Mouse (Mus musculus) MEL (cell line): ENCODE data around the gene Hacd4. TPM values are rescaled to one million over a fixed set of nuclear protein-coding genes. Genes with fewer than 3 reads are reported as not detected.
"Not testable (repeated sequence)": the region's sequence is repeated elsewhere in the genome, so short reads cannot be mapped to it uniquely, and the experiment has no call there.

Experiments
- DNase-seq: peaks from one replicate; pipeline ENCODE4 v3.0.0; 2011; ENCODE audit warnings: low read depth, low spot score
- H3K27ac ChIP-seq: 2 replicates; pipeline ENCODE4 v1.5.1; 2012; ENCODE audit warnings: low read depth, mild to moderate bottlenecking, control low read depth, low read length, moderate library complexity; ENCODE audit not compliant: control insufficient read depth
- H3K27me3 ChIP-seq, 2 experiments: fragments of 150-350 bp in 1 of 2; sonication (generic) in 1 of 2; 2 replicates each; pipeline ENCODE4 v1.6.1; 2012; ENCODE audit warnings: low read length in 2 of 2, mild to moderate bottlenecking in 2 of 2, improper control_type of control experiment in 1 of 2, moderate library complexity in 1 of 2; ENCODE audit not compliant: insufficient read depth in 2 of 2, control insufficient read depth in 1 of 2
- H3K36me3 ChIP-seq, 2 experiments: 2 replicates each; pipeline ENCODE4 v1.6.1; 2012 to 2014; ENCODE audit warnings: low read length in 2 of 2, improper control_type of control experiment in 1 of 2, inconsistent platforms in 1 of 2, mild to moderate bottlenecking in 1 of 2; ENCODE audit not compliant: insufficient read depth in 2 of 2, control insufficient read depth in 1 of 2
- H3K4me1 ChIP-seq, 2 experiments: fragments of 150-350 bp in 1 of 2; sonication (generic) in 1 of 2; 2 replicates each; pipeline ENCODE4 v1.6.1; 2012; ENCODE audit warnings: low read length in 2 of 2, improper control_type of control experiment in 1 of 2, mild to moderate bottlenecking in 1 of 2; ENCODE audit not compliant: insufficient read depth in 2 of 2, control insufficient read depth in 1 of 2
- H3K4me3 ChIP-seq, 2 experiments: fragments of 150-350 bp in 1 of 2; sonication (generic) in 1 of 2; 2 replicates each; pipeline ENCODE4 v1.5.1; 2012; ENCODE audit warnings: low read depth in 2 of 2, low read length in 2 of 2, mild to moderate bottlenecking in 2 of 2, moderate library complexity in 2 of 2, control low read depth in 1 of 2, improper control_type of control experiment in 1 of 2; ENCODE audit not compliant: control insufficient read depth in 1 of 2, insufficient read depth in 1 of 2
- H3K79me2 ChIP-seq: 2 replicates; pipeline ENCODE4 v1.6.1; 2012; ENCODE audit warnings: mild to moderate bottlenecking, low read length, moderate library complexity; ENCODE audit not compliant: control insufficient read depth, poor library complexity, insufficient read depth
- H3K9ac ChIP-seq: 2 replicates; pipeline ENCODE4 v1.6.1; 2012; ENCODE audit warnings: low read depth, mild to moderate bottlenecking, control low read depth, low read length, moderate library complexity; ENCODE audit not compliant: control insufficient read depth, poor library complexity, severe bottlenecking
- H3K9me3 ChIP-seq: fragments of 150-350 bp; sonication (generic); replicated peaks from 2 replicates; pipeline ENCODE4 v1.6.1; 2012; ENCODE audit warnings: mild to moderate bottlenecking, low read length, improper control_type of control experiment, moderate library complexity; ENCODE audit not compliant: insufficient read depth
- CHD2 ChIP-seq: IDR thresholded peaks from 2 replicates; pipeline ENCODE4 v1.6.1; 2011; ENCODE audit warnings: low read length, improper control_type of control experiment
- CTCF ChIP-seq, 3 experiments: IDR thresholded peaks in 2 of 3; conservative IDR thresholded peaks in 1 of 3; 2 replicates each; pipeline ENCODE4 v1.5.1; 2011 to 2012; ENCODE audit warnings: low read length in 3 of 3, low read depth in 2 of 3, mild to moderate bottlenecking in 2 of 3, improper control_type of control experiment in 1 of 3, inconsistent platforms in 1 of 3, mixed read lengths in 1 of 3, moderate library complexity in 1 of 3; ENCODE audit not compliant: control insufficient read depth in 1 of 3, insufficient read depth in 1 of 3, poor library complexity in 1 of 3, severe bottlenecking in 1 of 3
- ELF1 ChIP-seq: IDR thresholded peaks from 2 replicates; pipeline ENCODE4 v1.6.1; 2014; ENCODE audit warnings: low read depth, mild to moderate bottlenecking, inconsistent platforms, low read length, improper control_type of control experiment, moderate library complexity
- EP300 ChIP-seq, 2 experiments: IDR thresholded peaks; 2 replicates each; pipeline ENCODE4 v1.6.1; 2011; ENCODE audit warnings: improper control_type of control experiment in 2 of 2, low read length in 2 of 2, low read depth in 1 of 2, mild to moderate bottlenecking in 1 of 2
- ETS1 ChIP-seq: IDR thresholded peaks from 2 replicates; pipeline ENCODE4 v1.6.1; 2012; ENCODE audit warnings: low read depth, mild to moderate bottlenecking, inconsistent platforms, low read length, improper control_type of control experiment, moderate library complexity
- JUND ChIP-seq: IDR thresholded peaks from 2 replicates; pipeline ENCODE4 v1.6.1; 2011; ENCODE audit warnings: low read depth, mild to moderate bottlenecking, improper control_type of control experiment, low read length
- MAX ChIP-seq: IDR thresholded peaks from 2 replicates; pipeline ENCODE4 v1.6.1; 2011; ENCODE audit warnings: low read length, improper control_type of control experiment
- MXI1 ChIP-seq: IDR thresholded peaks from 2 replicates; pipeline ENCODE4 v1.6.1; 2011; ENCODE audit warnings: mild to moderate bottlenecking, low read depth, low read length, improper control_type of control experiment
- MYB ChIP-seq: IDR thresholded peaks from 2 replicates; pipeline ENCODE4 v1.6.1; 2011; ENCODE audit warnings: mild to moderate bottlenecking, low read depth, low read length, improper control_type of control experiment
- MYC ChIP-seq: IDR thresholded peaks from 2 replicates; pipeline ENCODE4 v1.6.1; 2011; ENCODE audit warnings: low read depth, mild to moderate bottlenecking, low read length, improper control_type of control experiment, moderate library complexity
- NELFE ChIP-seq: IDR thresholded peaks from 2 replicates; pipeline ENCODE4 v1.6.1; 2011; ENCODE audit warnings: low read depth, low read length, improper control_type of control experiment
- POLR2AphosphoS2 ChIP-seq: IDR thresholded peaks from 2 replicates; pipeline ENCODE4 v1.6.1; 2011; ENCODE audit warnings: low read length, improper control_type of control experiment
- POLR2AphosphoS5 ChIP-seq: IDR thresholded peaks from 2 replicates; pipeline ENCODE4 v1.6.1; 2012; ENCODE audit warnings: low read depth, borderline replicate concordance, mild to moderate bottlenecking, inconsistent platforms, low read length, moderate library complexity, mixed read lengths
- RCOR1 ChIP-seq: IDR thresholded peaks from 2 replicates; pipeline ENCODE4 v1.6.1; 2012; ENCODE audit warnings: low read depth, mild to moderate bottlenecking, inconsistent platforms, low read length, improper control_type of control experiment
- SMC3 ChIP-seq: IDR thresholded peaks from 2 replicates; pipeline ENCODE4 v1.6.1; 2011; ENCODE audit warnings: low read depth, low read length, improper control_type of control experiment
- TAL1 ChIP-seq: IDR thresholded peaks from 2 replicates; pipeline ENCODE4 v1.6.1; 2012; ENCODE audit warnings: mild to moderate bottlenecking, inconsistent platforms, low read length, moderate library complexity, mixed read lengths
- TCF12 ChIP-seq: IDR thresholded peaks from 2 replicates; pipeline ENCODE4 v1.6.1; 2014; ENCODE audit warnings: low read depth, mild to moderate bottlenecking, inconsistent platforms, low read length, improper control_type of control experiment, moderate library complexity
- USF1 ChIP-seq: IDR thresholded peaks from 2 replicates; pipeline ENCODE4 v1.6.1; 2014; ENCODE audit warnings: low read depth, mild to moderate bottlenecking, inconsistent platforms, low read length, improper control_type of control experiment, moderate library complexity
- ZC3H11A ChIP-seq: IDR thresholded peaks from 2 replicates; pipeline ENCODE4 v1.6.1; 2012; ENCODE audit warnings: low read depth, mild to moderate bottlenecking, inconsistent platforms, low read length, improper control_type of control experiment
- ZKSCAN1 ChIP-seq: IDR thresholded peaks from 2 replicates; pipeline ENCODE4 v1.6.1; 2012; ENCODE audit warnings: low read depth, mild to moderate bottlenecking, inconsistent platforms, low read length, improper control_type of control experiment, moderate library complexity
- ZNF384 ChIP-seq: IDR thresholded peaks from 2 replicates; pipeline ENCODE4 v1.6.1; 2012; ENCODE audit warnings: low read depth, mild to moderate bottlenecking, inconsistent platforms, low read length, improper control_type of control experiment
- polyA plus RNA-seq, 2 experiments: library from polyadenylated mRNA; stranded (reverse) in 1 of 2; unstranded in 1 of 2; fragments of >175 nt in 1 of 2; fragments of >200 nt in 1 of 2; gene quantifications; 2 replicates each; pipeline versions ENCODE4 v1.2.1 to v1.2.4; 2012; ENCODE audit warnings: low replicate concordance in 2 of 2, low read depth in 1 of 2; ENCODE audit not compliant: insufficient read length in 2 of 2, insufficient read depth in 1 of 2, missing spikeins in 1 of 2
- total RNA-seq: library from RNA; depleted of rRNA; stranded (reverse); fragments of 300-350 nt; gene quantifications from 2 replicates; pipeline ENCODE4 v1.2.3, GENCODE M21; 2012

The Hacd4 gene
- total and polyA plus RNA-seq, 3 experiments, result 0.19 to 0.64 TPM; not detected in 1

DNA sequence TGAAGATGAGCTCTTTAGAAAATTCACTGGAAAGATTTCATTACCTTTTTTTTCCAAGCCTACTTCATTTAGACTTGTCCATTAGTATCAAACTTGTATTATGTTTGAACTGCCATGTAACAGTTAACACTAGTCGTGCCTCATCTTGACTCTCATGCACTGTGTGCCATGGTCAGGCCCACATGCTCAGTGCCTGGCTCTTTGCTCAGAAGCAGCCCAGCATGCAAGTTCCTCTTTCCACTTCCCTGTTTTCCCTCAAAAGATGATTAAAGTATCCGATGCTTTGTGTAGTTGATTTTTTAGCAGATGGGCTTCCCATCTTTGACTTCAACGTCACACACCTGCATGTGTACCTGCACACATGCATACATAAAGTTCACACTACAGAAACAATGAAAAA, 43.0 kb downstream of the Hacd4 start:
- Histone ChIP-seq H3K9ac (no peak overlapping the region), H3K27me3 (no peaks in the 10 kb centered on the region), H3K27ac (no peak overlapping the region), H3K9me3 (no peaks in the 10 kb centered on the region), H3K4me1 (peaks cover 2 to 3% of the 10 kb centered on the region in 2 experiments; a peak in 2 of 4 replicates), H3K4me3 (no peak overlapping the region), H3K36me3 (peaks cover 0 to 6% of the 10 kb centered on the region in 2 experiments; a peak in 2 of 4 replicates), H3K79me2 (no peaks in the 10 kb centered on the region)
- peak; percentile 82 for DNase-seq
- TF ChIP-seq ETS1 (0 out of 2 replicates have a peak, but pooled peaks have one; percentile 12), RCOR1 (peak; percentile 44; the same call in 1 of the 2 replicates), NELFE (no peak), MYB (no peak), POLR2AphosphoS5 (no peak), CTCF (IDR thresholded peaks at IDR 0.05 in 2 of 3, conservative IDR thresholded peaks at IDR 0.05 in 1 of 3; ENCODE audit: control insufficient read depth in 1 of 3, insufficient read depth in 1 of 3, low read depth in 2 of 3, low read length in 3 of 3, poor library complexity in 1 of 3, severe bottlenecking in 1 of 3) (no peak), MAX (peak; percentile 77), EP300 (IDR thresholded peaks at IDR 0.05; ENCODE audit: low read depth in 1 of 2, low read length in 2 of 2) (peak in 1 of 2 experiments; percentile 68; a peak in 2 of 4 replicates), ZC3H11A (no peak), TCF12 (no peak), TAL1 (no peak), JUND (no peak), MXI1 (peak; percentile 48; the same call in 1 of the 2 replicates), POLR2AphosphoS2 (no peak), USF1 (peak; percentile 16; the same call in 1 of the 2 replicates), ZNF384 (no peak), MYC (peak; percentile 81; the same call in 1 of the 2 replicates), CHD2 (no peak), ZKSCAN1 (no peak), ELF1 (peak; percentile 28; the same call in 1 of the 2 replicates), SMC3 (no peak)

DNA sequence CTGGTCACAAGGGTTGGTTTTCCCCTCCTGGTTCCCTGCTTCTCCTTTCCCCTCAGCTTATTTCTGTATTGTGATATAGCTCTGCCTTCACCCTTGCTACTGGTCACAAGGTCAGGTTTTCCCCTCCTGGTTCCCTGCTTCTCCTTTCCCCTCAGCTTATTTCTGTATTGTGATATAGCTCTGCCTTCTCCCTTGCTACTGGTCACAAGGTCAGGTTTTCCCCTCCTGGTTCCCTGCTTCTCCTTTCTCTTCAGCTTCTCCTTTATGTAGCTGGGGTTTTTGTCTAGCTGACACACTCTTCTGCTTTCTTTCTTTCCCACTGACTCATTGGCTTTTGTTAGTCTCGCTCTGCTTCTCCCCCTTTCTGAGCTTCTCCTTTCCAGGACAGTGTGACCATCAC, 48.1 kb downstream of the Hacd4 start:
- H3K4me3 ChIP-seq, H3K27ac ChIP-seq, H3K79me2 ChIP-seq, H3K9ac ChIP-seq, H3K9me3 ChIP-seq, H3K27me3 ChIP-seq, H3K36me3 ChIP-seq, H3K4me1 ChIP-seq: not testable (repeated sequence)
- peak; percentile 17 for DNase-seq
